Mouse (Mus musculus): ENCODE results near the gene Tmem110.

GRCm38 (mm10) chr14:30906001-30906400 is 80.6 kb downstream of the Tmem110 start:
- TF ChIP-seq CTCF (IDR thresholded peaks at IDR 0.05; ENCODE audit: low read depth, low read length) (no peak), POLR2A (IDR thresholded peaks at IDR 0.05; ENCODE audit: borderline replicate concordance, low read depth, low read length) (no peak)
